ENCODE assay signal across 32 mouse cellular contexts in genomic region chr2:144092767-144093166, GRCm38 (mm10). TPM values are rescaled to one million over a fixed set of nuclear protein-coding genes. Genes with fewer than 3 reads are reported as not detected.
A peak's percentile ranks its signal among the peaks of the same experiment; 100 is the strongest.
DNase-seq lines count a peak whose midpoint lies in the region; ATAC-seq and TF ChIP-seq lines count a peak whose summit lies in the region.
"Had no signal": no experiment of that assay in that cellular context is flagged by ENCODE, and none has a peak within 500 bp of the region (broad histone marks: within the 10 kb centered on the region; RNA-seq: fewer than 3 reads in every experiment).

No protein-coding gene starts in this region.

- peak overlapping the region; percentile 26 for H3K4me3 ChIP-seq in megakaryocyte, embryonic 14.5 days (replicated peaks)
- no peak overlapping the region for H3K4me3 ChIP-seq in kidney, adult 2 months (ENCODE audit: insufficient read depth, low read depth, low read length)
- H3K4me3 ChIP-seq in limb, embryonic 10.5 days = no peak overlapping the region
- H3K4me3 ChIP-seq: forebrain, embryonic 10.5 days; forebrain, embryonic 13.5 days; heart, embryonic 12.5 days; heart, embryonic 15.5 days; hindbrain, embryonic 10.5 days; hindbrain, embryonic 13.5 days had no signal

- TF ChIP-seq POLR2A in kidney, adult 2 months (IDR thresholded peaks at IDR 0.05; ENCODE audit: low read depth, low read length) = no peak

- peaks cover 37% of the 10 kb centered on the region for H3K4me1 ChIP-seq in megakaryocyte, embryonic 14.5 days
- H3K4me1 ChIP-seq in kidney, adult 2 months (ENCODE audit: control insufficient read depth, insufficient read depth, low read length) = no peaks in the 10 kb centered on the region
- peaks cover 10% of the 10 kb centered on the region for H3K4me1 ChIP-seq in limb, embryonic 10.5 days
- H3K4me1 ChIP-seq: heart, embryonic 15.5 days had no signal

- H3K27me3 ChIP-seq in megakaryocyte, embryonic 14.5 days (replicated peaks) = peaks cover 39% of the 10 kb centered on the region
- no peaks in the 10 kb centered on the region for H3K27me3 ChIP-seq in splenic B cell, adult 2 months (ENCODE audit: control insufficient read depth, insufficient read depth, low read length, poor library complexity, severe bottlenecking)
- no peaks in the 10 kb centered on the region for H3K27me3 ChIP-seq in kidney, adult 2 months (replicated peaks; ENCODE audit: control insufficient read depth, insufficient read depth, low read length)
- no peaks in the 10 kb centered on the region for H3K27me3 ChIP-seq in limb, embryonic 10.5 days (ENCODE audit: low read depth, poor library complexity, severe bottlenecking)
- H3K27me3 ChIP-seq: forebrain, embryonic 13.5 days; hindbrain, embryonic 13.5 days; Patski had no signal

- DNase-seq in splenic B cell, adult 2 months (ENCODE audit: low read depth, low spot score) = peak; percentile 51
- DNase-seq in kidney, adult 2 months = no peak
- DNase-seq in limb, embryonic 10.5 days (ENCODE audit: low spot score) = no peak
- DNase-seq in lung, postnatal 14 days = no peak
- DNase-seq: adrenal gland, adult 2 months; adrenal gland, postnatal 14 days; cerebellum, adult 11-12 months; cerebellum, adult 8-10 months; cerebellum, postnatal 10 days; cerebellum, postnatal 36 days; gastrocnemius, postnatal 10 days; gastrocnemius, postnatal 36 days; heart, adult 18-20 months; heart, postnatal 10 days; heart, postnatal 36 days had no signal

- WGBS in kidney, adult 2 months = 75% methylated on average over 4 of the region's 4 CpGs
- 85% methylated on average over 4 of the region's 4 CpGs for WGBS in limb, embryonic 10.5 days

- no peaks in the 10 kb centered on the region for H3K36me3 ChIP-seq in megakaryocyte, embryonic 14.5 days (replicated peaks; ENCODE audit: low read length)
- H3K36me3 ChIP-seq in splenic B cell, adult 2 months (ENCODE audit: control insufficient read depth, insufficient read depth, low read length, poor library complexity, severe bottlenecking) = no peaks in the 10 kb centered on the region
- H3K36me3 ChIP-seq in kidney, adult 2 months (ENCODE audit: control insufficient read depth, insufficient read depth, low read length) = no peaks in the 10 kb centered on the region
- no peaks in the 10 kb centered on the region for H3K36me3 ChIP-seq in limb, embryonic 10.5 days
- H3K36me3 ChIP-seq: forebrain, embryonic 10.5 days; G1E; heart, embryonic 12.5 days; heart, embryonic 15.5 days; hindbrain, embryonic 10.5 days; hindbrain, embryonic 13.5 days had no signal

- H3K9me3 ChIP-seq in megakaryocyte, embryonic 14.5 days = no peaks in the 10 kb centered on the region
- H3K9me3 ChIP-seq in limb, embryonic 10.5 days (replicated peaks) = no peaks in the 10 kb centered on the region
- H3K9me3 ChIP-seq: forebrain, embryonic 10.5 days; forebrain, embryonic 13.5 days; heart, embryonic 12.5 days; heart, embryonic 15.5 days; hindbrain, embryonic 10.5 days; hindbrain, embryonic 13.5 days had no signal

- H3K27ac ChIP-seq in kidney, adult 2 months (ENCODE audit: insufficient read depth, low read depth, low read length) = no peak overlapping the region
- no peak overlapping the region for H3K27ac ChIP-seq in limb, embryonic 10.5 days
- H3K27ac ChIP-seq: forebrain, embryonic 10.5 days; forebrain, embryonic 13.5 days; heart, embryonic 15.5 days; hindbrain, embryonic 10.5 days; hindbrain, embryonic 13.5 days; hindbrain, postnatal 0 days had no signal

- no peak for TF ChIP-seq CTCF in kidney, adult 2 months (conservative IDR thresholded peaks at IDR 0.05; ENCODE audit: insufficient read depth, insufficient read length, low read depth, low read length)

- ATAC-seq in common myeloid progenitor, adult 5-6 weeks (replicated peaks; ENCODE audit: low read depth, poor library complexity, severe bottlenecking) = peak; percentile 43; the same call in 1 of the 2 replicates
- ATAC-seq: forebrain, embryonic 13.5 days; forebrain, embryonic 16.5 days; hindbrain, postnatal 0 days; inflammation-experienced regulatory T-cells, adult 6 months; Patski had no signal

RNA-seq across cellular contexts. Expression of gene Banf2, which starts 59.9 kb away (rescaled TPM):
- not detected in 2 replicates for total RNA-seq in common myeloid progenitor, adult 5-6 weeks (2017)
- not detected in 2 replicates for polyA plus RNA-seq in megakaryocyte, embryonic 14.5 days (2012; ENCODE audit: insufficient read depth, low replicate concordance)
- polyA plus RNA-seq in kidney, adult 2 months (2012; rRNA removed) = not detected in 2 replicates
- not detected in 2 replicates for polyA plus RNA-seq in limb, embryonic 10.5 days (2016; fragmentation: Nextera tagmentation; extraction: Ambion mirVana)
- total RNA-seq: adrenal gland, adult 2 months; adrenal gland, postnatal 14 days; G1E; gastrocnemius, adult 18-20 months; gastrocnemius, postnatal 10 days; gastrocnemius, postnatal 36 days; heart, adult 18-20 months; heart, postnatal 10 days; heart, postnatal 36 days; hindbrain, postnatal 0 days had no signal
- polyA plus RNA-seq: adrenal gland, adult 2 months; brain, embryonic 14.5 days; embryonic facial prominence, embryonic 11.5 days; embryonic facial prominence, embryonic 14.5 days; forebrain, embryonic 10.5 days; forebrain, embryonic 13.5 days; forebrain, embryonic 16.5 days; G1E; heart, embryonic 12.5 days; heart, embryonic 15.5 days; hindbrain, embryonic 10.5 days; hindbrain, embryonic 13.5 days; hindbrain, postnatal 0 days; inflammation-experienced regulatory T-cells, adult 6 months; Patski had no signal
